Mouse (Mus musculus): ENCODE measurements around the gene Sirt2.
A peak's percentile ranks its signal among the peaks of the same experiment; 100 is the strongest.

Sirt2 gene

GRCm38 (mm10) chr7:28816201-28816600, 49.7 kb downstream of the Sirt2 start:
- no peak for DNase-seq (ENCODE audit: low read depth)

GRCm38 (mm10) chr7:28816920-28817319, 50.4 kb downstream of the Sirt2 start:
- DNase-seq (ENCODE audit: low read depth), result no peak

GRCm38 (mm10) chr7:28817524-28817923, 51.0 kb downstream of the Sirt2 start:
- DNase-seq (ENCODE audit: low read depth), result no peak

- DNase-seq (ENCODE audit: low read depth), result no peak
Measured at GRCm38 (mm10) chr7:28817957-28818356, 51.4 kb downstream of the Sirt2 start.

- no peak for DNase-seq (ENCODE audit: low read depth)
Measured at GRCm38 (mm10) chr7:28818436-28818835, 51.9 kb downstream of the Sirt2 start.

GRCm38 (mm10) chr7:28818861-28819452, 52.4 kb downstream of the Sirt2 start:
- DNase-seq (ENCODE audit: low read depth), result no peak

GRCm38 (mm10) chr7:28819571-28819970, 53.0 kb downstream of the Sirt2 start:
- no peak for DNase-seq (ENCODE audit: low read depth)

GRCm38 (mm10) chr7:28820358-28821260, 54.1 kb downstream of the Sirt2 start:
- no peak for DNase-seq (ENCODE audit: low read depth)

- DNase-seq (ENCODE audit: low read depth), result no peak
Measured at GRCm38 (mm10) chr7:28821261-28821831, 54.8 kb downstream of the Sirt2 start.

GRCm38 (mm10) chr7:28822556-28822955, 56.0 kb downstream of the Sirt2 start:
- no peak for DNase-seq (ENCODE audit: low read depth)

- DNase-seq (ENCODE audit: low read depth), result no peak
Measured at GRCm38 (mm10) chr7:28822993-28823903, 56.7 kb downstream of the Sirt2 start.

GRCm38 (mm10) chr7:28823932-28824331, 57.4 kb downstream of the Sirt2 start:
- no peak for DNase-seq (ENCODE audit: low read depth)

GRCm38 (mm10) chr7:28824941-28825685, 58.6 kb downstream of the Sirt2 start, which contains the start of gene Ech1:
Ech1 (plus strand) TSS chr7:28825217.
- peak; percentile 86 for DNase-seq (ENCODE audit: low read depth)

- no peak for DNase-seq (ENCODE audit: low read depth)
Measured at GRCm38 (mm10) chr7:28825686-28826401, 59.3 kb downstream of the Sirt2 start.

GRCm38 (mm10) chr7:28826402-28826772, 59.9 kb downstream of the Sirt2 start:
- DNase-seq (ENCODE audit: low read depth), result no peak

GRCm38 (mm10) chr7:28827338-28827737, 60.8 kb downstream of the Sirt2 start:
- DNase-seq (ENCODE audit: low read depth), result no peak

GRCm38 (mm10) chr7:28829821-28830220, 63.3 kb downstream of the Sirt2 start:
- DNase-seq (ENCODE audit: low read depth), result no peak

GRCm38 (mm10) chr7:28830981-28831380, 64.4 kb downstream of the Sirt2 start:
- DNase-seq (ENCODE audit: low read depth), result no peak

GRCm38 (mm10) chr7:28831411-28832125, 65.0 kb downstream of the Sirt2 start:
- DNase-seq (ENCODE audit: low read depth), result no peak

GRCm38 (mm10) chr7:28832137-28832536, 65.6 kb downstream of the Sirt2 start:
- DNase-seq (ENCODE audit: low read depth), result no peak

All from c-Kit-positive CD71-negative TER-119-negative erythroid progenitor cells, embryonic 14.5 days (primary cell).